Mouse (Mus musculus): ENCODE measurements at regions not wholly inside any gene's neighbourhood (a gene's known extent, or its start where the extent isn't known, plus 50 kb on each side); places are given as distances from the start of the nearest gene placed in this dataset.

- H3K27me3 ChIP-seq, result peaks cover 59% of the 10 kb centered on the region
- no peaks in the 10 kb centered on the region for H3K9me3 ChIP-seq
- H3K4me1 ChIP-seq (replicated peaks), result peaks cover 29% of the 10 kb centered on the region
- H3K36me3 ChIP-seq, result no peaks in the 10 kb centered on the region
- H3K9ac ChIP-seq, result no peak overlapping the region
- no peak overlapping the region for H3K27ac ChIP-seq
- no peak for ATAC-seq (ENCODE audit: low FRiP score)
- no peak overlapping the region for H3K4me2 ChIP-seq
- H3K4me3 ChIP-seq, result no peak overlapping the region
- 22% methylated on average over 7 of the region's 7 CpGs for WGBS
These were observed 186.0 kb downstream of the Irx2 start for GRCm38 (mm10) chr13:72814616-72815015.

GRCm38 (mm10) chr13:72815236-72815932, 186.8 kb downstream of the Irx2 start:
- peaks cover 64% of the 10 kb centered on the region for H3K27me3 ChIP-seq
- H3K36me3 ChIP-seq, result no peaks in the 10 kb centered on the region
- WGBS, result 2% methylated on average over 4 of the region's 4 CpGs
- ATAC-seq (ENCODE audit: low FRiP score), result peak; percentile 50; the same call in 1 of the 2 replicates
- no peak overlapping the region for H3K4me3 ChIP-seq
- no peaks in the 10 kb centered on the region for H3K9me3 ChIP-seq
- H3K9ac ChIP-seq, result no peak overlapping the region
- H3K4me2 ChIP-seq, result peak overlapping the region; percentile 49
- peak overlapping the region; percentile 18; the same call in 1 of the 2 replicates for H3K27ac ChIP-seq
- H3K4me1 ChIP-seq (replicated peaks), result peaks cover 29% of the 10 kb centered on the region

DNA sequence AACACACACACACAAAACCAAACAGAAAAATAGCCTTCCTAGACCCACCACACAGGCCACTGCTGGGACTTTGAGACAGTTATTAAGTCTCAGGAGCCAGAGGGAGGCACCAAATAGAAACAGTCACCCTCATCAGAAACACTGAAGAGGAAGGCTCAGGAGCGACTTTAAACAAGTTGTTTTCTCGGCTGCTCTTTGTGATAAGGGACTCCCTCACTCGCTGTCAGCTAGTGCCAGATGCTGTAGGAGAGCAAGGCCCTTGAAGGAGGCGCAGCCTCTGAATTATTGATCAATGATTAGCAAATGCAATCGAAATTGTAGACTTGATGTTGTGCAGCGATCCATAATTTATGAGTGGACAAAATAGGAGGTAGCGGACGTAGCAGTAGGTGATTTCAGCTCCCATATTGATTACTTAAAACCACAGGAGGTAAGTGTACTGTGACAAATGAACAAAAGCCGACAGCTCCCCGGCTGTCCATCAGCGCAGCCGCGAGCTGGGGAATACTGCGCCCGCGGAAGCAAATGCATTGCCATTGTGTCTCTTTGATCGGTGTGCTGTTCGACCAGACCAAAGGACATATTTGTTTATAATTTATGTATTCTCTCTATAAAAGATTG, 187.4 kb downstream of the Irx2 start:
- H3K27ac ChIP-seq, result peak overlapping the region; percentile 18; the same call in 1 of the 2 replicates
- peaks cover 29% of the 10 kb centered on the region for H3K4me1 ChIP-seq (replicated peaks)
- peak overlapping the region; percentile 49 for H3K4me2 ChIP-seq
- peak; percentile 50; the same call in 1 of the 2 replicates for ATAC-seq (ENCODE audit: low FRiP score)
- H3K27me3 ChIP-seq, result peaks cover 64% of the 10 kb centered on the region
- peak overlapping the region; percentile 20 for H3K4me3 ChIP-seq
- no peaks in the 10 kb centered on the region for H3K9me3 ChIP-seq
- peak overlapping the region; percentile 55 for H3K9ac ChIP-seq
- WGBS, result 2% methylated on average over 18 of the region's 18 CpGs
- H3K36me3 ChIP-seq, result no peaks in the 10 kb centered on the region

- Histone ChIP-seq H3K27ac (no peak overlapping the region), H3K9ac (peak overlapping the region; percentile 55; the same call in 1 of the 2 replicates), H3K4me3 (peak overlapping the region; percentile 20), H3K9me3 (no peaks in the 10 kb centered on the region), H3K4me1 (replicated peaks) (peaks cover 29% of the 10 kb centered on the region), H3K27me3 (peaks cover 64% of the 10 kb centered on the region), H3K36me3 (no peaks in the 10 kb centered on the region), H3K4me2 (peak overlapping the region; percentile 49)
- WGBS, result 12% methylated on average over 8 of the region's 8 CpGs
- ATAC-seq (ENCODE audit: low FRiP score), result no peak
These were observed 188.2 kb downstream of the Irx2 start for GRCm38 (mm10) chr13:72816856-72817255.

- H3K4me1 ChIP-seq (replicated peaks), result peaks cover 29% of the 10 kb centered on the region
- H3K27ac ChIP-seq, result no peak overlapping the region
- H3K4me3 ChIP-seq, result no peak overlapping the region
- no peaks in the 10 kb centered on the region for H3K36me3 ChIP-seq
- peaks cover 68% of the 10 kb centered on the region for H3K27me3 ChIP-seq
- H3K9me3 ChIP-seq, result no peaks in the 10 kb centered on the region
- no peak overlapping the region for H3K4me2 ChIP-seq
- no peak overlapping the region for H3K9ac ChIP-seq
- WGBS, result 8% methylated on average over 2 of the region's 2 CpGs
- ATAC-seq (ENCODE audit: low FRiP score), result no peak
These were observed 188.9 kb downstream of the Irx2 start for GRCm38 (mm10) chr13:72817521-72817920.

DNA sequence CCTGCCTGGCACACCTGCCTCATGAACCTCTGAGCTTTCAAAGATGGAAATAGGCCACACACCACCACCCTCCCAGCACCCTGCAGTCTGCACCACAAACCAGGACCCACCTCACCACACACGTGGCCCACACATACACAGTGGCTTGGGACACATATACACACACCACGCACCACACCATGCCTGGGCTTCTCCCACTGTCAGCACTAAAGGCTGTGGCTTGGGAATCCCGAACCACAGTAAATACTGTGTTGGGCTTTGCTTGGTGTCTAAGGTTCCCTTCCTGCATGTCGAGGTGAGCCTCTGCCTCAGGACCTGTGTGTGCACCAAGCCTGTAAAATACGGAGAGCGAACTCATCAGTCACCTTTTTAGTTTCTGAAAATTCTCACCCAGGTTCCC, 189.3 kb downstream of the Irx2 start:
- ATAC-seq (ENCODE audit: low FRiP score), result no peak
- Histone ChIP-seq H3K4me3 (no peak overlapping the region), H3K4me1 (replicated peaks) (peaks cover 29% of the 10 kb centered on the region), H3K27ac (no peak overlapping the region), H3K27me3 (peaks cover 67% of the 10 kb centered on the region), H3K4me2 (no peak overlapping the region), H3K36me3 (no peaks in the 10 kb centered on the region), H3K9ac (no peak overlapping the region), H3K9me3 (no peaks in the 10 kb centered on the region)
- 12% methylated on average over 6 of the region's 6 CpGs for WGBS

DNA sequence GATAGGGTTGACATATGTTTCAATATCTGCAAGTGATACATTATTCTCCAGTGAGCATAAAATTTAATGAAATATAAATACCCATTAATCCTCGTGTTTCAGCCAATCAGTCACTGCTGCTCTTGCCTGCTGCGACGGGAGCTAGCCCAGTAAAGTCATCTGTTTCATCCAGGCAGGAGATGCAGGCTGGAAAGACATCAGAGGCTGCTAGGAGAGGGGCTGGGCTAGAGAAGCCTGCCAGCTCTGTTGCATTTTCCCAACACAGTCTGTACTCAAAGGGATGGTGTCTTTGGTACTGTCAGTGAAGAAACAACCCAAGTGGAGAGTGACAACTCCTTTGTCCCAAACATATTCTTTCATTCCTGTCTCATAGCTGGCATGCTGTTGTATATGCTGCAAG, 198.0 kb downstream of the Irx2 start:
- Histone ChIP-seq H3K9ac (no peak overlapping the region), H3K4me3 (no peak overlapping the region), H3K4me1 (replicated peaks) (no peaks in the 10 kb centered on the region), H3K9me3 (no peaks in the 10 kb centered on the region), H3K27me3 (peaks cover 25% of the 10 kb centered on the region), H3K4me2 (no peak overlapping the region), H3K27ac (no peak overlapping the region), H3K36me3 (no peaks in the 10 kb centered on the region)
- WGBS, result 31% methylated on average over 3 of the region's 3 CpGs
- no peak for ATAC-seq (ENCODE audit: low FRiP score)

GRCm38 (mm10) chr13:72829331-72829730, 200.7 kb downstream of the Irx2 start:
- Histone ChIP-seq H3K27ac (no peak overlapping the region), H3K4me1 (replicated peaks) (no peaks in the 10 kb centered on the region), H3K4me3 (no peak overlapping the region), H3K4me2 (no peak overlapping the region), H3K27me3 (peaks cover 28% of the 10 kb centered on the region; the same call in 1 of the 2 replicates), H3K36me3 (no peaks in the 10 kb centered on the region), H3K9me3 (no peaks in the 10 kb centered on the region), H3K9ac (no peak overlapping the region)
- 86% methylated on average over 3 of the region's 3 CpGs for WGBS
- no peak for ATAC-seq (ENCODE audit: low FRiP score)

DNA sequence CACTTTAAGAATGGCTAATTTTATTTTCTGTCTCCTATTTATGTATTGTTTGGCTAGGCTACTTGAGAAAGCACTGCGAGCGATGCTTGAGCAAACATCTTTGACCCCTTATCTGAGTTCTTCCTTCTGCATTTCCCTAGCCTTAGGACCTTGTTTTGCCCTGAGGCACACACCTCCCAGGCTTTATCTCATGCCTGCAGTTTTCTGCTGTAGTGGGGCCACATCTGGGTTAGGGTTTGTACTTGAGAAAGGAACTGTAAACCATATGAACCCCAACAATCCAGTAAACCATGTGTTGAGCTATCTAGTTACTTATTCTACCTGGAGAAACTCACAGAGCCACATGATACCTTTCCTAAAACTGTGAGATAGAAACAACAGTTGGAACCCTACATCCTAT, 204.7 kb downstream of the Irx2 start:
- no peaks in the 10 kb centered on the region for H3K9me3 ChIP-seq
- no peak overlapping the region for H3K9ac ChIP-seq
- H3K4me1 ChIP-seq (replicated peaks), result peaks cover 9% of the 10 kb centered on the region; the same call in 1 of the 2 replicates
- H3K36me3 ChIP-seq, result no peaks in the 10 kb centered on the region
- ATAC-seq (ENCODE audit: low FRiP score), result no peak
- H3K27me3 ChIP-seq, result peaks cover 38% of the 10 kb centered on the region
- H3K4me3 ChIP-seq, result no peak overlapping the region
- WGBS, result 93% methylated on average over 2 of the region's 2 CpGs
- H3K4me2 ChIP-seq, result no peak overlapping the region
- H3K27ac ChIP-seq, result no peak overlapping the region

GRCm38 (mm10) chr13:72837016-72837415, 208.4 kb downstream of the Irx2 start:
- H3K9me3 ChIP-seq, result no peaks in the 10 kb centered on the region

DNA sequence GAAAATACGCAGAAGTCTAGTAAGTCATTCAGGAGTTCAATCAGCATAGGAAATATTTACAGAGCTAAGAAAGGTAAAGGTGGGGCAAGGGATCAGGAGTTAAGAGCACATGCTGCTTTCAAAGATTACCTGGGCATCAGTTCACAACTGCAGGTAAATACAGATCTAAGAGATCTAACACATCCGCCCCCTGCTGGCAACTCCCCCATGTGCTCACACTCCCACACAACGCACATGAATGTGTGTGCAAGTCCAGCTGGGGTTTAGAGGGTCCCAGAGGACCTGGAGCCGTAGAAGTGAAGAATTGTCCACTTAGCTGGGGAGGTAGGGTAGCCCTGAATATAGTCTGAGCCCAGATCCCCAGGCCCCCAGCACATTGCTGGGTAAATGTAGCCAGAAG, 219.5 kb downstream of the Irx2 start:
- ATAC-seq (ENCODE audit: low FRiP score), result no peak
- H3K27me3 ChIP-seq, result peaks cover 13% of the 10 kb centered on the region
- no peaks in the 10 kb centered on the region for H3K9me3 ChIP-seq
- no peak overlapping the region for H3K27ac ChIP-seq
- no peaks in the 10 kb centered on the region; the same call in 1 of the 2 replicates for H3K4me1 ChIP-seq (replicated peaks)
- H3K4me2 ChIP-seq, result no peak overlapping the region
- no peak overlapping the region for H3K9ac ChIP-seq
- H3K4me3 ChIP-seq, result no peak overlapping the region
- WGBS, result 72% methylated on average over 4 of the region's 4 CpGs
- no peaks in the 10 kb centered on the region for H3K36me3 ChIP-seq

More at GRCm38 (mm10) chr13:72837016-72837415, 208.4 kb downstream of the Irx2 start:
- no peak for ATAC-seq (ENCODE audit: low FRiP score)
- WGBS, result 52% methylated on average over 9 of the region's 9 CpGs
- Histone ChIP-seq H3K9ac (no peak overlapping the region), H3K4me1 (replicated peaks) (peaks cover 9% of the 10 kb centered on the region; the same call in 1 of the 2 replicates), H3K27me3 (peaks cover 40% of the 10 kb centered on the region), H3K36me3 (no peaks in the 10 kb centered on the region), H3K27ac (no peak overlapping the region), H3K4me2 (no peak overlapping the region), H3K4me3 (no peak overlapping the region)

- Histone ChIP-seq H3K27me3 (peaks cover 13% of the 10 kb centered on the region), H3K4me2 (no peak overlapping the region), H3K27ac (no peak overlapping the region), H3K4me3 (no peak overlapping the region), H3K36me3 (no peaks in the 10 kb centered on the region), H3K9ac (no peak overlapping the region), H3K9me3 (no peaks in the 10 kb centered on the region), H3K4me1 (replicated peaks) (no peaks in the 10 kb centered on the region; the same call in 1 of the 2 replicates)
- 46% methylated on average over 11 of the region's 11 CpGs for WGBS
- no peak for ATAC-seq (ENCODE audit: low FRiP score)
These were observed 221.2 kb downstream of the Irx2 start for GRCm38 (mm10) chr13:72849841-72850240.

All from hindbrain, embryonic 13.5 days (tissue).